Mouse (Mus musculus) forelimb bud, embryonic 11.5 days (tissue): ENCODE measurements at regions not wholly inside any gene's neighbourhood (a gene's known extent, or its start where the extent isn't known, plus 50 kb on each side); places are given as distances from the start of the nearest gene placed in this dataset.
A peak's percentile ranks its signal among the peaks of the same experiment; 100 is the strongest.

Experiments
- DNase-seq: peaks from one replicate; pipeline ENCODE4 v3.0.0-alpha.2; 2012; ENCODE audit warnings: low read depth, low spot score

GRCm38 (mm10) chr5:64022633-64023323, 54.1 kb upstream of the Rell1 start:
- peak; percentile 19 for DNase-seq

DNA sequence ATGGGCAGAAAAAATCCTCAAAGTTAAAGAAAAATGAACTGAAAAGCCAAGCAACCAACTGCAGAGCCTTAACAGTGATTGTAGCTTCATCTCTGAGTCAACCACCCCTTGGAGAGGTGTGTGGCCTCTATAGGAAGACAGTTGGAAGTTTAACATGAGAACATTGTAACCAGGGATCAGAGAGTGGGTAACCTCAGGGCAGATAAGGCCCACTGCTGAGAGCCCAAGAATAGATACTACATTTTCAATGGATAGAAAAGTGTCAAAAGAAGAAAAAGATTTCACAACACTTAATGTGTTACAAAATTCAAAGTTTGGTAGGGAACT, 54.6 kb upstream of the Rell1 start:
- DNase-seq = no peak

GRCm38 (mm10) chr5:64024420-64024819, 55.7 kb upstream of the Rell1 start:
- DNase-seq = no peak

GRCm38 (mm10) chr5:64027733-64028132, 59.0 kb upstream of the Rell1 start:
- DNase-seq = no peak

DNA sequence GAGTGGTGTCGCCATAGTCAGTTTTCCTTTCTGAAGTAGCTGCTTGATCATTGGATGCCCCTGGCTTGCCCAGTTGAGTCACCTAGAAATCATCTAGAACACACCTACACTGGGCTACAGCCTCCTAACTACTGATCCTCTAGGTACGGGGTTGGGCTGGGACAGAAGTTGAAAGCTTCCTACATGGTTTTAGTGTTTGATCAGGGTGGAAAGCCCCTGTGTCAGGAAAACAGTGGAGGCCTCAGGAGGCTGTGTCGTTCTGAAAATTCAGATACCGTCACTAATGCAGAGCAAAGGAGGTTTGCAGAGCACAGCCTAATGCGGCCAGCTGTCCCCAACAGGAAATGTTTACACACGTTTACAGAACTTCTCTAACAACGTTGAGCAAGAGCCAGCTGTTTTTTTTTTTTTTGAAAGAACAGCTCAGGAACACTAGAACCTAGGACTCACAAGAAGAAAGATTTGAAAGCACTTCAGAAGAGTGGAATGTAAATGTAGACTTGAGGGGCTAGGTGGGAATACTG, 61.0 kb upstream of the Rell1 start:
- no peak for DNase-seq

GRCm38 (mm10) chr5:64030281-64030960, 61.7 kb upstream of the Rell1 start:
- DNase-seq = no peak

GRCm38 (mm10) chr5:64038394-64038793, 54.4 kb upstream of the Pgm2 start:
- DNase-seq = no peak

DNA sequence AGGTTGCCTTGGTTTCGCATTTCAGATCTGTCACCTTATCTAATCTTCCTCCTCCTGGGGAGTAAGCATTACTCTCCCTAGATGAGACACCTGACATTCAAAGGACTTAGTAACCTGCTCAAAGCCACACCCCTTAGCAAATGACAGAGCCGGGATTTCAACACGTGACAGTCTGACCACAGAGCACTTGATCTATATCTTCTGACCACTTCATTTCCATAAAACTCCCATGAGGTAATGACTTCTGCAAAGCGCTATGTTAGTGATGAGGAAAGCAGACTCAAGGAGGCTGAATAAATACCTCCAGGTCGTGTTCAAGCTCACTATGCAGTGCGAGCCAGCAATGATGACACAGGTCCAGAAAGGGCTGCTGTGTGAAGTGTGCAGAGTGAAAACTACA, 52.1 kb upstream of the Pgm2 start:
- DNase-seq = no peak
